19 mouse cellular contexts compared by ENCODE assay signal in genomic region chr4:152997251-152997650, GRCm38 (mm10).
DNase-seq lines count a peak whose midpoint lies in the region; ATAC-seq and TF ChIP-seq lines count a peak whose summit lies in the region.
"Had no signal": no experiment of that assay in that cellular context is flagged by ENCODE, and none has a peak within 500 bp of the region (broad histone marks: within the 10 kb centered on the region; RNA-seq: fewer than 3 reads in every experiment).

No protein-coding gene starts in this region.

- H3K4me1 ChIP-seq in hindbrain, postnatal 0 days (ENCODE audit: insufficient read depth, low read length), result no peaks in the 10 kb centered on the region
- peaks cover 16% of the 10 kb centered on the region for H3K4me1 ChIP-seq in hindbrain, embryonic 12.5 days
- H3K4me1 ChIP-seq: embryonic facial prominence, embryonic 13.5 days; embryonic facial prominence, embryonic 15.5 days had no signal

- H3K36me3 ChIP-seq in hindbrain, postnatal 0 days (ENCODE audit: insufficient read depth, low read length), result no peaks in the 10 kb centered on the region
- H3K36me3 ChIP-seq in hindbrain, embryonic 12.5 days, result no peaks in the 10 kb centered on the region
- H3K36me3 ChIP-seq: embryonic facial prominence, embryonic 13.5 days; embryonic facial prominence, embryonic 15.5 days; forebrain, embryonic 10.5 days; forebrain, embryonic 12.5 days had no signal

- no peaks in the 10 kb centered on the region for H3K9me3 ChIP-seq in hindbrain, postnatal 0 days (ENCODE audit: low read length)
- H3K9me3 ChIP-seq in hindbrain, embryonic 12.5 days (replicated peaks), result no peaks in the 10 kb centered on the region
- H3K9me3 ChIP-seq: embryonic facial prominence, embryonic 13.5 days; embryonic facial prominence, embryonic 15.5 days; forebrain, embryonic 10.5 days; forebrain, embryonic 12.5 days had no signal

- no peak overlapping the region for H3K4me3 ChIP-seq in hindbrain, postnatal 0 days (ENCODE audit: low read length)
- no peak overlapping the region for H3K4me3 ChIP-seq in hindbrain, embryonic 12.5 days
- H3K4me3 ChIP-seq: embryonic facial prominence, embryonic 13.5 days; embryonic facial prominence, embryonic 15.5 days; erythroblast, embryonic 14.5 days; forebrain, embryonic 10.5 days; forebrain, embryonic 12.5 days had no signal

- no peak overlapping the region for H3K4me2 ChIP-seq in hindbrain, postnatal 0 days (ENCODE audit: low read depth, low read length)
- H3K4me2 ChIP-seq in hindbrain, embryonic 12.5 days (replicated peaks), result no peak overlapping the region
- H3K4me2 ChIP-seq: embryonic facial prominence, embryonic 13.5 days; embryonic facial prominence, embryonic 15.5 days; forebrain, embryonic 12.5 days had no signal

- ATAC-seq in hindbrain, postnatal 0 days, result no peak
- no peak for ATAC-seq in hindbrain, embryonic 12.5 days (ENCODE audit: low FRiP score)
- ATAC-seq: activated CD4-positive, CD25-positive, alpha-beta regulatory T cell, adult 4 months; forebrain, embryonic 14.5 days; forebrain, embryonic 16.5 days; Patski had no signal

- TF ChIP-seq CTCF in hindbrain, postnatal 0 days (IDR thresholded peaks at IDR 0.05; ENCODE audit: low read depth), result no peak

- no peak overlapping the region for H3K27ac ChIP-seq in hindbrain, postnatal 0 days
- no peak overlapping the region for H3K27ac ChIP-seq in hindbrain, embryonic 12.5 days
- H3K27ac ChIP-seq: embryonic facial prominence, embryonic 13.5 days; embryonic facial prominence, embryonic 15.5 days; forebrain, embryonic 10.5 days; forebrain, embryonic 12.5 days had no signal

- 68% methylated on average over 5 of the region's 5 CpGs for WGBS in hindbrain, postnatal 0 days
- WGBS in hindbrain, embryonic 12.5 days, result 87% methylated on average over 5 of the region's 5 CpGs

- H3K27me3 ChIP-seq in hindbrain, postnatal 0 days (ENCODE audit: insufficient read depth, low read length), result no peaks in the 10 kb centered on the region
- 0 out of 2 replicates have a peak, but pooled peaks cover 3% of the 10 kb centered on the region for H3K27me3 ChIP-seq in hindbrain, embryonic 12.5 days
- H3K27me3 ChIP-seq: embryonic facial prominence, embryonic 13.5 days; embryonic facial prominence, embryonic 15.5 days; Patski had no signal

- DNase-seq in cerebellum, postnatal 14 days, result peak; percentile 70 to 73
- no peak for DNase-seq in cerebellum, postnatal 25 days
- peak; percentile 35 for DNase-seq in hindbrain, postnatal 0 days (ENCODE audit: low spot score)
- DNase-seq in Muller cell, postnatal 12 days (ENCODE audit: inconsistent ontology term), result peak; percentile 17
- peak; percentile 38 for DNase-seq in retina, embryonic 14.5 days (ENCODE audit: low spot score)
- DNase-seq in right cerebral cortex, adult 2 months (ENCODE audit: low spot score in 2 of 2), result no peak
- DNase-seq in adrenal gland, adult (ENCODE audit: inconsistent age in 2 of 2, low spot score in 1 of 2), result no peak
- DNase-seq: cerebellum, postnatal 36 days; embryo, embryonic 11 days had no signal

- H3K9ac ChIP-seq in hindbrain, postnatal 0 days (replicated peaks; ENCODE audit: low read length), result no peak overlapping the region
- no peak overlapping the region for H3K9ac ChIP-seq in hindbrain, embryonic 12.5 days
- H3K9ac ChIP-seq: embryonic facial prominence, embryonic 13.5 days; embryonic facial prominence, embryonic 15.5 days; forebrain, embryonic 12.5 days had no signal

Comparison
In these comparisons a context has a peak if more than half of its experiments do, and no peak if none do; other contexts are left out.
1. DNase-seq: peak in cerebellum, postnatal 14 days (2 of 2), hindbrain, postnatal 0 days (single experiment), Muller cell, postnatal 12 days (single experiment) and retina, embryonic 14.5 days (single experiment); none in cerebellum, postnatal 25 days (0 of 2), right cerebral cortex, adult 2 months (0 of 2) and adrenal gland, adult (0 of 2).